8 mouse cellular contexts compared by ENCODE assay signal in genomic region chr10:42636360-42637182, GRCm38 (mm10). TPM values are rescaled to one million over a fixed set of nuclear protein-coding genes. Genes with fewer than 3 reads are reported as not detected.
A peak's percentile ranks its signal among the peaks of the same experiment; 100 is the strongest.
DNase-seq lines count a peak whose midpoint lies in the region; ATAC-seq and TF ChIP-seq lines count a peak whose summit lies in the region.

No protein-coding gene starts in this region.

- no peaks in the 10 kb centered on the region for H3K36me3 ChIP-seq in heart, embryonic 14.5 days (ENCODE audit: control insufficient read depth, insufficient read depth, low read length)
- no peaks in the 10 kb centered on the region for H3K36me3 ChIP-seq in hindbrain, embryonic 16.5 days (ENCODE audit: control insufficient read depth, insufficient read depth, low read length)

- intact Hi-C loops in heart, postnatal 25 days (cut with DNase I): loop anchor here (1.0 to 10.0 kb wide), 2 partner anchors 328 to 652 kb away; no protein-coding TSS in a partner anchor

- H3K4me3 ChIP-seq in heart, embryonic 14.5 days (ENCODE audit: control insufficient read depth in 1 of 2, insufficient read depth in 1 of 2, low read depth in 1 of 2, low read length in 2 of 2): peak overlapping the region; percentile 20 to 36; a peak in 3 of 4 replicates
- H3K4me3 ChIP-seq in hindbrain, embryonic 16.5 days (ENCODE audit: low read length): peak overlapping the region; percentile 11; the same call in 1 of the 2 replicates
- H3K4me3 ChIP-seq in layer of hippocampus, adult 2 months: no peak overlapping the region

- peaks cover 63% of the 10 kb centered on the region for H3K27me3 ChIP-seq in heart, embryonic 14.5 days (ENCODE audit: control insufficient read depth, insufficient read depth, low read length)
- H3K27me3 ChIP-seq in hindbrain, embryonic 16.5 days (replicated peaks; ENCODE audit: control insufficient read depth, insufficient read depth, low read length): peaks cover 27% of the 10 kb centered on the region

- H3K27ac ChIP-seq in heart, embryonic 14.5 days (replicated peaks in 1 of 2; ENCODE audit: control insufficient read depth in 1 of 2, insufficient read depth in 1 of 2, low read depth in 2 of 2, low read length in 2 of 2): no peak overlapping the region
- H3K27ac ChIP-seq in hindbrain, embryonic 16.5 days (ENCODE audit: low read depth, low read length): no peak overlapping the region
- no peak overlapping the region for H3K27ac ChIP-seq in layer of hippocampus, adult 2 months

- peaks cover 13 to 43% of the 10 kb centered on the region in 2 experiments for H3K4me1 ChIP-seq in heart, embryonic 14.5 days (ENCODE audit: control insufficient read depth in 2 of 2, insufficient read depth in 2 of 2, low read length in 2 of 2)
- H3K4me1 ChIP-seq in hindbrain, embryonic 16.5 days (ENCODE audit: control insufficient read depth, insufficient read depth, low read depth, low read length): peaks cover 11% of the 10 kb centered on the region

- TF ChIP-seq CTCF in layer of hippocampus, adult 2 months (conservative IDR thresholded peaks at IDR 0.05): no peak

- no peak for ATAC-seq in heart, embryonic 14.5 days (ENCODE audit: insufficient number of reproducible peaks, insufficient read depth, low FRiP score, low read depth)
- 0 out of 2 replicates have a peak, but pooled peaks have one; percentile 23 for ATAC-seq in common myeloid progenitor, adult 5-6 weeks (replicated peaks; ENCODE audit: low read depth, poor library complexity, severe bottlenecking)
- ATAC-seq in hindbrain, embryonic 16.5 days: no peak
- ATAC-seq in megakaryocyte progenitor cell, adult 5-6 weeks (replicated peaks; ENCODE audit: poor library complexity): peak; percentile 16; the same call in 1 of the 2 replicates

- DNase-seq in heart, postnatal 25 days (ENCODE audit: low spot score): no peak
- DNase-seq in layer of hippocampus, adult 2 months (ENCODE audit: low spot score in 2 of 2): no peak
- DNase-seq in spleen, postnatal 4 days (ENCODE audit: low spot score in 2 of 2): no peak
- DNase-seq in layer of hippocampus, adult 9-11 months: no peak

- H3K9me3 ChIP-seq in heart, embryonic 14.5 days (ENCODE audit: control insufficient read depth, low read length): no peaks in the 10 kb centered on the region
- H3K9me3 ChIP-seq in hindbrain, embryonic 16.5 days (ENCODE audit: control insufficient read depth, low read length): no peaks in the 10 kb centered on the region

- H3K4me2 ChIP-seq in heart, embryonic 14.5 days (ENCODE audit: low read length): peak overlapping the region; percentile 62
- peak overlapping the region; percentile 34 for H3K4me2 ChIP-seq in hindbrain, embryonic 16.5 days (ENCODE audit: low read length)

- no peak overlapping the region for H3K9ac ChIP-seq in heart, embryonic 14.5 days (ENCODE audit: low read length)
- H3K9ac ChIP-seq in hindbrain, embryonic 16.5 days (ENCODE audit: low read depth, low read length): no peak overlapping the region

- WGBS in heart, embryonic 14.5 days: 5% methylated on average over 27 of the region's 27 CpGs
- 3% methylated on average over 27 of the region's 27 CpGs for WGBS in hindbrain, embryonic 16.5 days

RNA-seq across cellular contexts. Expression of gene Ostm1, which starts 52.9 kb away (rescaled TPM):
- 22.3 and 22.7 TPM in 2 replicates for polyA plus RNA-seq in heart, embryonic 14.5 days (2014; fragmentation: Nextera tagmentation; extraction: Ambion mirVana)
- total RNA-seq in heart, postnatal 25 days (2021): 10 to 100 TPM; 16.0 to 16.6 TPM
- 31.4 and 32.5 TPM in 2 replicates for total RNA-seq in common myeloid progenitor, adult 5-6 weeks (2017)
- polyA plus RNA-seq in hindbrain, embryonic 16.5 days (2015; fragmentation: Nextera tagmentation; extraction: Ambion mirVana): 36.4 and 38.4 TPM in 2 replicates
- total RNA-seq in megakaryocyte progenitor cell, adult 5-6 weeks (2015): 40.5 and 42.3 TPM in 2 replicates
- 46.4 and 47.3 TPM in 2 replicates for total RNA-seq in megakaryocyte progenitor cell, adult 5-6 weeks (2017)
- total RNA-seq in layer of hippocampus, adult 2 months (2021): 10 to 100 TPM; 53.0 to 54.7 TPM

RNA-seq across cellular contexts. Expression of gene Nr2e1, which starts 53.1 kb away (rescaled TPM):
- polyA plus RNA-seq in heart, embryonic 14.5 days (2014; fragmentation: Nextera tagmentation; extraction: Ambion mirVana): not detected in 2 replicates
- not detected for total RNA-seq in heart, postnatal 25 days (2021)
- not detected in 2 replicates for total RNA-seq in common myeloid progenitor, adult 5-6 weeks (2017)
- 0.13 and 0.99 TPM in 2 replicates for polyA plus RNA-seq in hindbrain, embryonic 16.5 days (2015; fragmentation: Nextera tagmentation; extraction: Ambion mirVana)
- total RNA-seq in megakaryocyte progenitor cell, adult 5-6 weeks (2015): not detected in 2 replicates
- not detected in 2 replicates for total RNA-seq in megakaryocyte progenitor cell, adult 5-6 weeks (2017)
- 10 to 100 TPM; 13.7 to 15.2 TPM for total RNA-seq in layer of hippocampus, adult 2 months (2021)

Comparison
In these comparisons a context has a peak if more than half of its experiments do, and no peak if none do; other contexts are left out.
1. ATAC-seq: peak in common myeloid progenitor, adult 5-6 weeks (single experiment) and megakaryocyte progenitor cell, adult 5-6 weeks (single experiment); none in heart, embryonic 14.5 days (single experiment) and hindbrain, embryonic 16.5 days (single experiment).
2. RNA of gene Nr2e1, which starts 53.1 kb away (total RNA-seq): 13.7 to 15.2 TPM in layer of hippocampus, adult 2 months; not detected in heart, postnatal 25 days, not detected in common myeloid progenitor, adult 5-6 weeks and not detected in megakaryocyte progenitor cell, adult 5-6 weeks; every median in the first group is over 10 times any median in the second.